Mouse (Mus musculus) ES-Bruce4 (cell line): ENCODE results near the gene Zfp384. TPM values are rescaled to one million over a fixed set of nuclear protein-coding genes. Genes with fewer than 3 reads are reported as not detected.

Source experiments
- H3K27ac ChIP-seq: 2 replicates; pipeline ENCODE4 v1.5.1; 2012; ENCODE audit warnings: low read length, inconsistent platforms; ENCODE audit not compliant: insufficient read depth
- H3K27me3 ChIP-seq: 2 replicates; pipeline ENCODE4 v1.6.1; 2012; ENCODE audit warnings: mild to moderate bottlenecking, low read length, inconsistent platforms; ENCODE audit not compliant: control insufficient read depth, poor library complexity, insufficient read depth, severe bottlenecking
- H3K36me3 ChIP-seq: 2 replicates; pipeline ENCODE4 v1.6.1; 2012; ENCODE audit warnings: inconsistent platforms, mild to moderate bottlenecking, low read length, moderate library complexity; ENCODE audit not compliant: control insufficient read depth, poor library complexity, insufficient read depth, severe bottlenecking
- H3K4me1 ChIP-seq: one replicate; pipeline ENCODE4 v1.8.1; 2011; ENCODE audit warnings: low read length; ENCODE audit not compliant: control insufficient read depth, insufficient read depth
- H3K4me3 ChIP-seq: 2 replicates; pipeline ENCODE4 v1.5.1; 2011; ENCODE audit warnings: low read depth, mild to moderate bottlenecking, low read length
- H3K9ac ChIP-seq: 2 replicates; pipeline ENCODE4 v1.6.1; 2012; ENCODE audit warnings: low read depth, mild to moderate bottlenecking, inconsistent platforms; ENCODE audit not compliant: poor library complexity, severe bottlenecking
- H3K9me3 ChIP-seq: replicated peaks from 2 replicates; pipeline ENCODE4 v1.6.1; 2012; ENCODE audit warnings: mild to moderate bottlenecking, low read length, inconsistent platforms; ENCODE audit not compliant: control insufficient read depth, poor library complexity, insufficient read depth, severe bottlenecking
- CTCF ChIP-seq: IDR thresholded peaks from one replicate; pipeline ENCODE4 v1.8.1; 2011; ENCODE audit warnings: low read depth, low read length
- EP300 ChIP-seq: IDR thresholded peaks from 2 replicates; pipeline ENCODE4 v1.6.1; 2011; ENCODE audit warnings: low read depth, low read length; ENCODE audit not compliant: insufficient read depth
- POLR2A ChIP-seq: IDR thresholded peaks from one replicate; pipeline ENCODE4 v1.8.1; 2011; ENCODE audit warnings: low read length; ENCODE audit not compliant: insufficient read depth
- polyA plus RNA-seq: library from polyadenylated mRNA; stranded (reverse); fragments of >200 nt; gene quantifications from 2 replicates; pipeline ENCODE4 v1.2.4, GENCODE M21; 2011; ENCODE audit warnings: low read depth; ENCODE audit not compliant: missing spikeins, insufficient read depth, insufficient read length

Zfp384 gene
- polyA plus RNA-seq, 1 experiment = 32.4 TPM

- Histone ChIP-seq H3K27me3 (no peaks in the 10 kb centered on the region), H3K9ac (no peak overlapping the region), H3K4me3 (no peak overlapping the region), H3K4me1 (peaks cover 2% of the 10 kb centered on the region), H3K36me3 (no peaks in the 10 kb centered on the region), H3K27ac (no peak overlapping the region), H3K9me3 (no peaks in the 10 kb centered on the region)
- TF ChIP-seq POLR2A = no peak
- no peak for TF ChIP-seq EP300
- TF ChIP-seq CTCF = no peak
Measured at GRCm38 (mm10) chr6:125073825-125074224, 64.9 kb downstream of the Zfp384 start.

GRCm38 (mm10) chr6:125081394-125081793, 72.4 kb downstream of the Zfp384 start:
- no peaks in the 10 kb centered on the region for H3K27me3 ChIP-seq
- no peaks in the 10 kb centered on the region for H3K36me3 ChIP-seq
- no peaks in the 10 kb centered on the region for H3K4me1 ChIP-seq
- H3K27ac ChIP-seq = no peak overlapping the region
- H3K9ac ChIP-seq = peak overlapping the region; percentile 20
- H3K4me3 ChIP-seq = peak overlapping the region; percentile 51
- no peaks in the 10 kb centered on the region for H3K9me3 ChIP-seq
- TF ChIP-seq EP300 (no peak), POLR2A (no peak), CTCF (no peak)

- TF ChIP-seq POLR2A (no peak), CTCF (peak; percentile 94)
- Histone ChIP-seq H3K27me3 (no peaks in the 10 kb centered on the region), H3K4me3 (peak overlapping the region; percentile 51), H3K4me1 (no peaks in the 10 kb centered on the region), H3K36me3 (no peaks in the 10 kb centered on the region), H3K9me3 (no peaks in the 10 kb centered on the region), H3K27ac (no peak overlapping the region), H3K9ac (peak overlapping the region; percentile 20)
Measured at GRCm38 (mm10) chr6:125081797-125082560, 73.0 kb downstream of the Zfp384 start.

GRCm38 (mm10) chr6:125082801-125083386, 73.9 kb downstream of the Zfp384 start:
- H3K27ac ChIP-seq = no peak overlapping the region

GRCm38 (mm10) chr6:125084424-125084823, 75.5 kb downstream of the Zfp384 start:
- no peak overlapping the region for H3K9ac ChIP-seq
- H3K27ac ChIP-seq = no peak overlapping the region

More at GRCm38 (mm10) chr6:125082801-125083386, 73.9 kb downstream of the Zfp384 start:
- H3K4me1 ChIP-seq = no peaks in the 10 kb centered on the region
- no peak overlapping the region for H3K9ac ChIP-seq
- H3K36me3 ChIP-seq = no peaks in the 10 kb centered on the region
- H3K27me3 ChIP-seq = no peaks in the 10 kb centered on the region
- H3K4me3 ChIP-seq = no peak overlapping the region
- H3K9me3 ChIP-seq = no peaks in the 10 kb centered on the region
- TF ChIP-seq POLR2A (no peak), CTCF (no peak), EP300 (no peak)

More at GRCm38 (mm10) chr6:125084424-125084823, 75.5 kb downstream of the Zfp384 start:
- H3K4me3 ChIP-seq = no peak overlapping the region
- H3K9me3 ChIP-seq = no peaks in the 10 kb centered on the region
- TF ChIP-seq CTCF (peak; percentile 11), EP300 (no peak), POLR2A (no peak)
- H3K36me3 ChIP-seq = no peaks in the 10 kb centered on the region
- H3K27me3 ChIP-seq = no peaks in the 10 kb centered on the region
- peaks cover under 1% of the 10 kb centered on the region for H3K4me1 ChIP-seq

Other genes with a start within 250 kb of the Zfp384 start
- 7.4 and 8.3 TPM in 2 replicates for gene Eno2, start 239.5 kb upstream of the Zfp384 start, polyA plus RNA-seq
- gene Lrrc23, start 229.4 kb upstream of the Zfp384 start, polyA plus RNA-seq = 0.84 TPM in 1 of 2 replicates, not detected in the other
- gene Spsb2, start 200.5 kb upstream of the Zfp384 start, polyA plus RNA-seq = 4.6 and 5.4 TPM in 2 replicates
- gene Tpi1, start 194.8 kb upstream of the Zfp384 start, polyA plus RNA-seq = 377 and 389 TPM in 2 replicates
- 80.9 and 85.2 TPM in 2 replicates for gene Usp5, start 179.7 kb upstream of the Zfp384 start, polyA plus RNA-seq
- 162 and 187 TPM in 2 replicates for gene Cdca3, start 179.6 kb upstream of the Zfp384 start, polyA plus RNA-seq
- not detected in 2 replicates for gene Gnb3, start 168.9 kb upstream of the Zfp384 start, polyA plus RNA-seq
- gene P3h3, start 151.4 kb upstream of the Zfp384 start, polyA plus RNA-seq = 3.1 and 3.6 TPM in 2 replicates
- 2.4 and 3.2 TPM in 2 replicates for gene Gpr162, start 145.2 kb upstream of the Zfp384 start, polyA plus RNA-seq
- gene Cd4, start 120.9 kb upstream of the Zfp384 start, polyA plus RNA-seq = not detected in 2 replicates
- 4.0 and 5.9 TPM in 2 replicates for gene Lag3, start 97.4 kb upstream of the Zfp384 start, polyA plus RNA-seq
- gene Ptms, start 89.0 kb upstream of the Zfp384 start, polyA plus RNA-seq = 382 and 383 TPM in 2 replicates
- 263 and 294 TPM in 2 replicates for gene Mlf2, start 77.8 kb upstream of the Zfp384 start, polyA plus RNA-seq
- gene Cops7a, start 43.6 kb upstream of the Zfp384 start, polyA plus RNA-seq = 145 and 154 TPM in 2 replicates
- gene Pianp, start 12.5 kb upstream of the Zfp384 start, polyA plus RNA-seq = 14.3 and 21.4 TPM in 2 replicates
- 44.0 and 54.7 TPM in 2 replicates for gene Ing4, start 30.6 kb downstream of the Zfp384 start, polyA plus RNA-seq
- gene Acrbp, start 40.5 kb downstream of the Zfp384 start, polyA plus RNA-seq = 25.3 and 25.7 TPM in 2 replicates
- 2.5 and 3.7 TPM in 2 replicates for gene Lpar5, start 58.8 kb downstream of the Zfp384 start, polyA plus RNA-seq
- gene Chd4, start 86.8 kb downstream of the Zfp384 start, polyA plus RNA-seq = 307 and 317 TPM in 2 replicates
- gene Nop2, start 122.8 kb downstream of the Zfp384 start, polyA plus RNA-seq = 75.1 and 78.4 TPM in 2 replicates
- gene Iffo1, start 136.1 kb downstream of the Zfp384 start, polyA plus RNA-seq = 8.3 and 9.9 TPM in 2 replicates
- gene Gapdh, start 157.3 kb downstream of the Zfp384 start, polyA plus RNA-seq = 933 and 990 TPM in 2 replicates
- 383 and 401 TPM in 2 replicates for gene Ncapd2, start 182.6 kb downstream of the Zfp384 start, polyA plus RNA-seq
- 113 TPM in 2 replicates for gene Mrpl51, start 182.7 kb downstream of the Zfp384 start, polyA plus RNA-seq
- 9.4 and 14.3 TPM in 2 replicates for gene Vamp1, start 206.4 kb downstream of the Zfp384 start, polyA plus RNA-seq
- 2.1 and 3.9 TPM in 2 replicates for gene Tapbpl, start 222.7 kb downstream of the Zfp384 start, polyA plus RNA-seq
- not detected in 2 replicates for gene Cd27, start 227.9 kb downstream of the Zfp384 start, polyA plus RNA-seq